Mouse (Mus musculus) myocyte (in vitro differentiated cells): ENCODE measurements around the gene Espn.

Experiments
- CEBPB ChIP-seq: IDR thresholded peaks from 2 replicates; pipeline ENCODE4 v1.6.1; 2011; ENCODE audit warnings: mild to moderate bottlenecking, moderate library complexity; ENCODE audit not compliant: poor library complexity, insufficient read depth, severe bottlenecking
- E2F4 ChIP-seq: IDR thresholded peaks from one replicate; pipeline ENCODE4 v1.6.1; 2011; ENCODE audit warnings: mild to moderate bottlenecking, control low read depth, moderate library complexity; ENCODE audit not compliant: insufficient read depth
- MAX ChIP-seq: IDR thresholded peaks from one replicate; pipeline ENCODE4 v1.6.1; 2011; ENCODE audit warnings: low read depth, mild to moderate bottlenecking, control low read depth
- MYOG ChIP-seq, 3 experiments: IDR thresholded peaks; one replicate each; pipeline ENCODE4 v1.6.1; 2011; ENCODE audit warnings: control low read depth in 2 of 3, low read depth in 2 of 3, mild to moderate bottlenecking in 2 of 3; ENCODE audit not compliant: insufficient read length in 2 of 3, control insufficient read depth in 1 of 3, insufficient read depth in 1 of 3
- POLR2A ChIP-seq: IDR thresholded peaks from one replicate; pipeline ENCODE4 v1.6.1; 2011; ENCODE audit warnings: low read depth, mild to moderate bottlenecking, control low read depth, moderate library complexity; ENCODE audit not compliant: insufficient read length
- POLR2AphosphoS2 ChIP-seq: IDR thresholded peaks from one replicate; pipeline ENCODE4 v1.6.1; 2011; ENCODE audit warnings: low read depth, control low read depth; ENCODE audit not compliant: insufficient read length
- SRF ChIP-seq: IDR thresholded peaks from one replicate; pipeline ENCODE4 v1.6.1; 2011; ENCODE audit warnings: low read depth; ENCODE audit not compliant: control insufficient read depth, insufficient read length
- TCF12 ChIP-seq: IDR thresholded peaks from one replicate; pipeline ENCODE4 v1.6.1; 2011; ENCODE audit warnings: mild to moderate bottlenecking, control low read depth; ENCODE audit not compliant: poor library complexity, insufficient read depth, severe bottlenecking
- TCF3 ChIP-seq: IDR thresholded peaks from one replicate; pipeline ENCODE4 v1.6.1; 2011; ENCODE audit warnings: low read depth, control low read depth; ENCODE audit not compliant: insufficient read length
- USF1 ChIP-seq: IDR thresholded peaks from one replicate; pipeline ENCODE4 v1.6.1; 2011; ENCODE audit warnings: low read depth, mild to moderate bottlenecking, control low read depth, moderate library complexity

DNA sequence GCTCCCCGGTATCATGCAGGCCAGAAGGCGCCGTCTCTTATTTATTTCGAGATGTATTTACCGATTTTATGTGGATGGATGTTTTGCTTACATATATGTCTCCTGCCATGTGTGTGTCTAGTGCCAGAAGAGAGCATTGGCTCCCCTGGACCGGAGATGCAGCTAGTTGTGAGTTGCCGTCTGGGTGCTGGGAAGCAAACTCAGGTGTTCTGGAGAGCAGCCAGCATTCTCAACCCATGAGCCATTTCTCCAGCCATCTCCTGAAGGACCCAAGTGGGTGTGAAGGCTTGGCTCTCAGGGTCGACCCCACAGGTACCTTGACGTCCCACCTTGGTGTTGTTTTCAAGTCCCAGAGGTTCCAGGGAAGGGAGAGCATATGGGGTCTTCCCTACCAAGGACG lies 30.0 kb upstream of the Espn start:
- no peak for TF ChIP-seq TCF12
- no peak for TF ChIP-seq MAX
- TF ChIP-seq POLR2A = no peak
- TF ChIP-seq TCF3 = no peak
- TF ChIP-seq SRF = no peak
- TF ChIP-seq POLR2AphosphoS2 = no peak
- no peak for TF ChIP-seq CEBPB
- TF ChIP-seq E2F4 = no peak
- no peak for TF ChIP-seq USF1
- no peak for TF ChIP-seq MYOG (IDR thresholded peaks at IDR 0.05; ENCODE audit: control insufficient read depth in 1 of 3, insufficient read depth in 1 of 3, insufficient read length in 2 of 3, low read depth in 2 of 3)
